Mouse (Mus musculus) monocyte, adult 59 days (primary cell): ENCODE measurements around the gene Btnl6. TPM values are rescaled to one million over a fixed set of nuclear protein-coding genes. Genes with fewer than 3 reads are reported as not detected.

Experiments used
- total RNA-seq, 2 experiments: library from RNA; stranded (reverse); gene quantifications; one replicate each; pipeline ENCODE4 v1.2.4; 2023

Btnl6 gene
- 1 to 10 TPM; 2.4 to 2.8 TPM for total RNA-seq

DNA sequence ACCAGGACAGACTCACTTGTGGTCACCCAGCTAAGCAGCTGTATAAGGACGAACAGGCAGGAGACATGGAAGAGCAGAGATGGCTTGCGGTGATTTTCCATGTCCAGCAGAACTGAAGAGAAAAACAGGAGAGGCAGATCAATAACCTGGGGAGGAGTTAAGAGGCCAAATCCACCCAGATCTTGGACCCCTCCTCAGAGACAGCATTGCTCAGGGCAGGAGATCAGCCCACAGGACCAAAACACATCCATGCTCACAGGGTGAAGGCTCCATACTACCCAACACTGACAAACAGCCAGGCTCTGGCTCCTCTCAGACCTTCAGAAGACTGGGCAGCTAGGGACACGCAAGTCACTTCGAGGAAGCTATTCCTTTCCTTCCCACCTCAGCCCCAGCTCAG, at the start of gene Btnl6:
TSS of gene Btnl6 (minus strand) at position 101 of the 400 bp plus-strand sequence.

DNA sequence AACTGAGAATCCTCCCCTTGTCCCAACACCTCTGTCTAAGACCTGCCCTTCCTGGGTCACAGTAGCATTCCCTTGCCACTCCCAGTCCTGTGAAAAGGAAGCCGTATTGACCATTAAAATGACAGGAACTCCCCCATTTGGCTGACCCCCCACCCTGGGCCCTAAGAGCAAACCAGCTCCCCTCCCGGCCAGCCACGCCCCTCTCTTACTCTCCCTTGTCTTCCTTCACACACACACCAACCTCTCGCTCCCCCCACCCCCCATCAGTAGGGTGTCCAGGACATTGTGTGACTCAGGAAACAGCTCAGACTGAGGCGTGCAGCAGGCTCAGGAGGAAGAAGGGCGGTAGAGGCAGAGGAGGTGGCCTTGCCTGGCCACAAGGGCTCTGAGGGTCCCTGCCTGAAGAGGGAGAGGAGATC, 46.9 kb upstream of the Btnl6 start, which contains the start of gene Notch4:
TSS of gene Notch4 (plus strand) at position 266 of the 419 bp plus-strand sequence.

DNA sequence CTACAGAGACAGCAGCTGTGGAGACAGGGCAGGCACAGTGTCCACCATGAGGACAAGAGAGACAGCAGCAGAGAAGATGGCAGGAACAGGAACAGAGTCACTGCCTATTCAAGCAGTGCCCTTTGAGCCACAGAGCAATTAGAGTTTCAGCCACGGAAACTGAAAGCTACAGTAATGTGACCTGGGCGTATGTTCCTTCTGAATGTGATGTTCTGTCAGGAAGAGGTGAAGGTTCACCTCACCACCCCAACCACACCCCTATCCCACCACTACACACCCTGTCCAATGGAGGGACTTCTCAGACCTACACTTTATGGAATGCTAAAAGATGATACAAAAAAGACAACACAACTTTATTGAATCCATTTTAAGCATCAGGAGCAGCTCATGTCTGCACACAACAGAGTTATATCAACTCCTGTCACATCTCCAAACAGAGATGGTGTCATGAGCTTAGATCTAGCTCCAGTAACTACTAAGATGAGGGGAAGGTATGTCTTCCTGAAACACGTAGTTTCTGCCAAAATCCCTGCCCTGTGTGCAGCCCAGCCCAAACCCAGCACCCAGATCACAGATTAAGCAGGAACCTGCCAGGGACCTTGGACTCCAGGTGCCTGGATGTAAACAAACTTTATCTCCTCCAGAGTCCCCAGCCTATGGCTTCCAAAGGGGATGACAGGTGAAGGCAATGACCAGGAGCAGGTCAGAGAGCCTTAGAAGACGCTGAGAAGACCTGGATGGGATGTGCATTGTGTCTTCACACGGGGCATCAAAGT, 39.7 kb downstream of the Btnl6 start, which contains the start of gene Btnl4:
TSS of gene Btnl4 (minus strand) at position 81 of the 776 bp plus-strand sequence.

Other genes with a start within 250 kb of the Btnl6 start
- 1,000 to 10,000 TPM; 2,348 to 2,964 TPM for gene H2-Aa, start 229.5 kb downstream of the Btnl6 start, total RNA-seq
- gene H2-Eb1, start 211.5 kb downstream of the Btnl6 start, total RNA-seq = 1,000 to 10,000 TPM; 1,510 to 1,965 TPM
- gene H2-Eb2, start 191.7 kb downstream of the Btnl6 start, total RNA-seq = 1 to 10 TPM; 2.3 TPM
- 1 to 10 TPM; 3.3 to 3.8 TPM for gene Btnl2, start 162.5 kb downstream of the Btnl6 start, total RNA-seq
- under 1 TPM; 0.45 to 0.58 TPM for gene Btnl1, start 140.2 kb downstream of the Btnl6 start, total RNA-seq
- gene BC051142, start 118.5 kb downstream of the Btnl6 start, total RNA-seq = 1 to 10 TPM in 1 of 2 experiments, not detected in 1; 1.3 TPM
- gene Btnl4, start 40.0 kb downstream of the Btnl6 start, total RNA-seq = 1 to 10 TPM; 2.7 to 3.6 TPM
- gene Notch4, start 46.9 kb upstream of the Btnl6 start, total RNA-seq = 1 to 10 TPM; 1.2 to 1.4 TPM
- 100 to 1,000 TPM; 180 to 199 TPM for gene Gpsm3, start 72.5 kb upstream of the Btnl6 start, total RNA-seq
- gene Pbx2, start 73.9 kb upstream of the Btnl6 start, total RNA-seq = 10 to 100 TPM; 54.3 to 59.8 TPM
- gene Ager, start 80.5 kb upstream of the Btnl6 start, total RNA-seq = 1 to 10 TPM; 3.5 to 4.1 TPM
- gene Rnf5, start 86.3 kb upstream of the Btnl6 start, total RNA-seq = 10 to 100 TPM; 41.0 to 43.3 TPM
- 10 to 100 TPM; 53.8 to 60.2 TPM for gene Agpat1, start 86.9 kb upstream of the Btnl6 start, total RNA-seq
- gene Egfl8, start 98.6 kb upstream of the Btnl6 start, total RNA-seq = 1 to 10 TPM; 8.9 to 9.4 TPM
- 100 to 1,000 TPM; 117 to 128 TPM for gene Ppt2, start 111.2 kb upstream of the Btnl6 start, total RNA-seq
- 1 to 10 TPM in 1 of 2 experiments, under 1 TPM in 1; 0.79 to 1.2 TPM for gene Prrt1, start 112.2 kb upstream of the Btnl6 start, total RNA-seq
- gene Fkbpl, start 127.4 kb upstream of the Btnl6 start, total RNA-seq = 1 to 10 TPM; 7.5 to 9.4 TPM
- 100 to 1,000 TPM in 1 of 2 experiments, 10 to 100 TPM in 1; 99.5 to 108 TPM for gene Atf6b, start 129.8 kb upstream of the Btnl6 start, total RNA-seq
- under 1 TPM; 0.24 to 0.37 TPM for gene Tnxb, start 153.2 kb upstream of the Btnl6 start, total RNA-seq
- gene C4b, start 226.5 kb upstream of the Btnl6 start, total RNA-seq = 10 to 100 TPM in 1 of 2 experiments, 1 to 10 TPM in 1; 5.0 to 25.9 TPM